Mouse (Mus musculus): ENCODE measurements around the gene Cers6.

Cers6 gene

GRCm38 (mm10) chr2:68960620-68961019 is 99.4 kb downstream of the Cers6 start:
- no peak for DNase-seq (ENCODE audit: low spot score)

GRCm38 (mm10) chr2:68966360-68966759 is 105.1 kb downstream of the Cers6 start:
- DNase-seq (ENCODE audit: low spot score): no peak

GRCm38 (mm10) chr2:68968028-68968427 is 106.8 kb downstream of the Cers6 start:
- DNase-seq (ENCODE audit: low spot score): no peak

- no peak for DNase-seq (ENCODE audit: low spot score)
Measured at GRCm38 (mm10) chr2:68971840-68972239, 110.6 kb downstream of the Cers6 start.

GRCm38 (mm10) chr2:68973753-68974152 is 112.5 kb downstream of the Cers6 start:
- DNase-seq (ENCODE audit: low spot score): no peak

- no peak for DNase-seq (ENCODE audit: low spot score)
Measured at GRCm38 (mm10) chr2:68975286-68975685, 114.0 kb downstream of the Cers6 start.

GRCm38 (mm10) chr2:68975780-68976179 is 114.5 kb downstream of the Cers6 start:
- DNase-seq (ENCODE audit: low spot score): no peak

- DNase-seq (ENCODE audit: low spot score): no peak
Measured at GRCm38 (mm10) chr2:68978244-68978643, 117.0 kb downstream of the Cers6 start.

- DNase-seq (ENCODE audit: low spot score): no peak
Measured at GRCm38 (mm10) chr2:68978660-68979604, 117.7 kb downstream of the Cers6 start.

GRCm38 (mm10) chr2:68981302-68981701 is 120.1 kb downstream of the Cers6 start:
- DNase-seq (ENCODE audit: low spot score): no peak

GRCm38 (mm10) chr2:68981756-68982409 is 120.6 kb downstream of the Cers6 start:
- no peak for DNase-seq (ENCODE audit: low spot score)

GRCm38 (mm10) chr2:68982979-68983378 is 121.7 kb downstream of the Cers6 start:
- no peak for DNase-seq (ENCODE audit: low spot score)

GRCm38 (mm10) chr2:68983431-68983830 is 122.2 kb downstream of the Cers6 start:
- DNase-seq (ENCODE audit: low spot score): no peak

- DNase-seq (ENCODE audit: low spot score): no peak
Measured at GRCm38 (mm10) chr2:68989117-68989516, 127.9 kb downstream of the Cers6 start.

GRCm38 (mm10) chr2:68992629-68993028 is 131.4 kb downstream of the Cers6 start:
- DNase-seq (ENCODE audit: low spot score): no peak

GRCm38 (mm10) chr2:68994441-68994840 is 133.2 kb downstream of the Cers6 start:
- DNase-seq (ENCODE audit: low spot score): no peak

- no peak for DNase-seq (ENCODE audit: low spot score)
Measured at GRCm38 (mm10) chr2:68995723-68996122, 134.5 kb downstream of the Cers6 start.

GRCm38 (mm10) chr2:68996268-68996667 is 135.0 kb downstream of the Cers6 start:
- DNase-seq (ENCODE audit: low spot score): no peak

GRCm38 (mm10) chr2:69004001-69004400 is 142.8 kb downstream of the Cers6 start:
- no peak for DNase-seq (ENCODE audit: low spot score)

GRCm38 (mm10) chr2:69011392-69011791 is 150.2 kb downstream of the Cers6 start:
- no peak for DNase-seq (ENCODE audit: low spot score)

- no peak for DNase-seq (ENCODE audit: low spot score)
Measured at GRCm38 (mm10) chr2:69011860-69012259, 150.6 kb downstream of the Cers6 start.

GRCm38 (mm10) chr2:69014241-69014640 is 153.0 kb downstream of the Cers6 start:
- DNase-seq (ENCODE audit: low spot score): no peak

- no peak for DNase-seq (ENCODE audit: low spot score)
Measured at GRCm38 (mm10) chr2:69015172-69015724, 154.0 kb downstream of the Cers6 start.
